Mouse (Mus musculus) kidney, embryonic 15.5 days (tissue): ENCODE results near the gene Ppil2. TPM values are rescaled to one million over a fixed set of nuclear protein-coding genes. Genes with fewer than 3 reads are reported as not detected.

Experiments used
- ATAC-seq: fragments of 200-750 bp; cut with Nextera tagmentation; replicated peaks from 2 replicates; pipeline ENCODE4 v1.8.0; 2017; ENCODE audit warnings: moderate TSS enrichment; ENCODE audit not compliant: low FRiP score
- H3K27ac ChIP-seq: fragments of 300-500 bp; sonication (generic); 2 replicates; pipeline ENCODE4 v1.5.1; 2015; ENCODE audit warnings: mild to moderate bottlenecking, inconsistent platforms
- H3K27me3 ChIP-seq: fragments of 300-500 bp; sonication (generic); 2 replicates; pipeline ENCODE4 v1.6.1; 2015; ENCODE audit warnings: inconsistent platforms
- H3K36me3 ChIP-seq: fragments of 300-500 bp; sonication (generic); 2 replicates; pipeline ENCODE4 v1.6.1; 2015; ENCODE audit warnings: inconsistent platforms
- H3K4me1 ChIP-seq: fragments of 300-500 bp; sonication (generic); 2 replicates; pipeline ENCODE4 v1.6.1; 2015; ENCODE audit warnings: inconsistent platforms
- H3K4me2 ChIP-seq: fragments of 300-500 bp; sonication (generic); 2 replicates; pipeline ENCODE4 v1.6.1; 2015; ENCODE audit warnings: moderate library complexity, mild to moderate bottlenecking, inconsistent platforms
- H3K4me3 ChIP-seq: fragments of 300-500 bp; sonication (generic); replicated peaks from 2 replicates; pipeline ENCODE4 v1.5.1; 2015; ENCODE audit warnings: mild to moderate bottlenecking, inconsistent platforms
- H3K9ac ChIP-seq: fragments of 300-500 bp; sonication (generic); 2 replicates; pipeline ENCODE4 v1.6.1; 2015; ENCODE audit warnings: mild to moderate bottlenecking, inconsistent platforms
- H3K9me3 ChIP-seq: fragments of 300-500 bp; sonication (generic); replicated peaks from 2 replicates; pipeline ENCODE4 v1.6.1; 2016; ENCODE audit warnings: inconsistent platforms
- WGBS: fragments of 180-500 bp; shearing (Covaris S2); methylation state at CpG from one replicate; pipeline ENCODE4 v1.1.7; 2015; ENCODE audit warnings: mixed read lengths; 5-methylcytosine and 5-hydroxymethylcytosine counted together
- polyA plus RNA-seq: library from polyadenylated mRNA; unstranded; fragments of >200 nt; fragmentation: Nextera tagmentation; extraction: Ambion mirVana; gene quantifications from 2 replicates; pipeline ENCODE4 v1.2.1, GENCODE M21; 2015

Ppil2 gene
- polyA plus RNA-seq, 1 experiment from 2014 or later, result 145 TPM

GRCm38 (mm10) chr16:17131191-17132088, 20.4 kb upstream of the Ppil2 start:
- Histone ChIP-seq H3K36me3 (no peaks in the 10 kb centered on the region), H3K4me2 (peak overlapping the region; percentile 98), H3K4me3 (peak overlapping the region; percentile 67), H3K9ac (peak overlapping the region; percentile 71), H3K4me1 (peaks cover 20% of the 10 kb centered on the region), H3K9me3 (no peaks in the 10 kb centered on the region), H3K27ac (peak overlapping the region; percentile 64), H3K27me3 (no peaks in the 10 kb centered on the region)
- 3% methylated on average over 43 of the region's 43 CpGs for WGBS
- peak; percentile 2 for ATAC-seq

GRCm38 (mm10) chr16:17127292-17127691, 16.2 kb upstream of the Ppil2 start:
- Histone ChIP-seq H3K27ac (no peak overlapping the region), H3K9ac (no peak overlapping the region), H3K4me2 (no peak overlapping the region), H3K9me3 (no peaks in the 10 kb centered on the region), H3K4me3 (no peak overlapping the region), H3K27me3 (no peaks in the 10 kb centered on the region), H3K36me3 (peaks cover 11% of the 10 kb centered on the region), H3K4me1 (peaks cover 46% of the 10 kb centered on the region)
- WGBS, result 83% methylated on average over 1 of the region's 1 CpGs
- no peak for ATAC-seq

GRCm38 (mm10) chr16:17124871-17125520, 13.9 kb upstream of the Ppil2 start, which contains the start of gene 2610318N02Rik:
TSS of gene 2610318N02Rik (minus strand) at chr16:17125167.
- peak within 1 kb of the TSS; percentile 61 for H3K4me3 ChIP-seq
- no peaks in the 10 kb centered on the region for H3K27me3 ChIP-seq
- peaks cover 35% of the 10 kb centered on the region for H3K4me1 ChIP-seq
- no peaks in the 10 kb centered on the region for H3K9me3 ChIP-seq
- under 1% methylated on average over 25 of the region's 25 CpGs for WGBS
- H3K36me3 ChIP-seq, result peaks cover 31% of the 10 kb centered on the region
- H3K9ac ChIP-seq, result peak within 1 kb of the TSS; percentile 64
- ATAC-seq, result peak; percentile 94
- H3K27ac ChIP-seq, result peak within 1 kb of the TSS; percentile 86
- peak within 1 kb of the TSS; percentile 81 for H3K4me2 ChIP-seq

GRCm38 (mm10) chr16:17124119-17124870, 13.2 kb upstream of the Ppil2 start:
- no peaks in the 10 kb centered on the region for H3K27me3 ChIP-seq
- no peaks in the 10 kb centered on the region for H3K9me3 ChIP-seq
- H3K4me3 ChIP-seq, result peak overlapping the region; percentile 61
- H3K27ac ChIP-seq, result peak overlapping the region; percentile 86
- peak; percentile 68 for ATAC-seq
- H3K36me3 ChIP-seq, result peaks cover 38% of the 10 kb centered on the region
- peaks cover 35% of the 10 kb centered on the region for H3K4me1 ChIP-seq
- peak overlapping the region; percentile 81 for H3K4me2 ChIP-seq
- WGBS, result 2% methylated on average over 22 of the region's 22 CpGs
- H3K9ac ChIP-seq, result peak overlapping the region; percentile 64

- Histone ChIP-seq H3K27ac (no peak overlapping the region), H3K9ac (no peak overlapping the region), H3K4me1 (peaks cover 35% of the 10 kb centered on the region), H3K4me2 (no peak overlapping the region), H3K27me3 (no peaks in the 10 kb centered on the region), H3K36me3 (peaks cover 58% of the 10 kb centered on the region), H3K4me3 (no peak overlapping the region), H3K9me3 (no peaks in the 10 kb centered on the region)
- no peak for ATAC-seq
- WGBS, result 71% methylated on average over 14 of the region's 14 CpGs
Observed at GRCm38 (mm10) chr16:17121569-17121968, 10.5 kb upstream of the Ppil2 start.

GRCm38 (mm10) chr16:17117309-17117799, 6.3 kb upstream of the Ppil2 start:
- Histone ChIP-seq H3K9me3 (no peaks in the 10 kb centered on the region), H3K27ac (no peak overlapping the region), H3K4me3 (no peak overlapping the region), H3K4me1 (peaks cover 2% of the 10 kb centered on the region; the same call in 1 of the 2 replicates), H3K9ac (no peak overlapping the region), H3K4me2 (no peak overlapping the region), H3K36me3 (peaks cover 89% of the 10 kb centered on the region), H3K27me3 (no peaks in the 10 kb centered on the region)
- ATAC-seq, result no peak
- 86% methylated on average over 5 of the region's 5 CpGs for whole genome bisulfite sequencing

- Histone ChIP-seq H3K27ac (no peak overlapping the region), H3K9me3 (no peaks in the 10 kb centered on the region), H3K4me2 (no peak overlapping the region), H3K4me1 (peaks cover 14% of the 10 kb centered on the region), H3K36me3 (peaks cover 92% of the 10 kb centered on the region), H3K9ac (no peak overlapping the region), H3K4me3 (no peak overlapping the region), H3K27me3 (no peaks in the 10 kb centered on the region)
- no peak for ATAC-seq
- WGBS, result 76% methylated on average over 4 of the region's 4 CpGs
Observed at GRCm38 (mm10) chr16:17104600-17104999, 6.5 kb downstream of the Ppil2 start.

GRCm38 (mm10) chr16:17102630-17103220, 8.3 kb downstream of the Ppil2 start:
- Histone ChIP-seq H3K9me3 (no peaks in the 10 kb centered on the region), H3K4me1 (peaks cover 9% of the 10 kb centered on the region; the same call in 1 of the 2 replicates), H3K4me3 (no peak overlapping the region), H3K4me2 (no peak overlapping the region), H3K36me3 (peaks cover 94% of the 10 kb centered on the region), H3K27me3 (no peaks in the 10 kb centered on the region), H3K9ac (no peak overlapping the region), H3K27ac (no peak overlapping the region)
- 59% methylated on average over 7 of the region's 7 CpGs for WGBS
- ATAC-seq, result no peak

- no peaks in the 10 kb centered on the region for H3K9me3 ChIP-seq
- WGBS, result 93% methylated on average over 3 of the region's 3 CpGs
- no peak overlapping the region for H3K4me2 ChIP-seq
- H3K27ac ChIP-seq, result no peak overlapping the region
- ATAC-seq, result no peak
- no peak overlapping the region for H3K4me3 ChIP-seq
- no peaks in the 10 kb centered on the region for H3K4me1 ChIP-seq
- no peaks in the 10 kb centered on the region for H3K27me3 ChIP-seq
- peaks cover 96% of the 10 kb centered on the region for H3K36me3 ChIP-seq
- no peak overlapping the region for H3K9ac ChIP-seq
Observed at GRCm38 (mm10) chr16:17096938-17097337, 14.1 kb downstream of the Ppil2 start.

- Histone ChIP-seq H3K9ac (no peak overlapping the region), H3K4me2 (no peak overlapping the region), H3K36me3 (peaks cover 100% of the 10 kb centered on the region), H3K9me3 (no peaks in the 10 kb centered on the region), H3K4me3 (no peak overlapping the region), H3K4me1 (no peaks in the 10 kb centered on the region), H3K27me3 (no peaks in the 10 kb centered on the region), H3K27ac (no peak overlapping the region)
- WGBS, result 78% methylated on average over 3 of the region's 3 CpGs
- ATAC-seq, result no peak
Observed at GRCm38 (mm10) chr16:17088346-17088745, 22.7 kb downstream of the Ppil2 start.

GRCm38 (mm10) chr16:17086669-17087193, 24.3 kb downstream of the Ppil2 start:
- H3K27me3 ChIP-seq, result no peaks in the 10 kb centered on the region
- 65% methylated on average over 13 of the region's 13 CpGs for WGBS
- H3K9ac ChIP-seq, result no peak overlapping the region
- no peak overlapping the region for H3K4me3 ChIP-seq
- H3K4me2 ChIP-seq, result no peak overlapping the region
- peaks cover 97% of the 10 kb centered on the region for H3K36me3 ChIP-seq
- no peaks in the 10 kb centered on the region for H3K4me1 ChIP-seq
- no peaks in the 10 kb centered on the region for H3K9me3 ChIP-seq
- ATAC-seq, result no peak
- no peak overlapping the region for H3K27ac ChIP-seq
